Mouse (Mus musculus) bone marrow, adult 2 months (tissue): ENCODE data around the gene Fam213a.

ENCODE experiments used
- CTCF ChIP-seq: fragments of 200-500 bp; IDR thresholded peaks from 2 replicates; pipeline ENCODE4 v1.5.1; 2011; ENCODE audit warnings: low read length, control low read depth; ENCODE audit not compliant: control insufficient read depth, insufficient read depth
- POLR2A ChIP-seq: fragments of 200-500 bp; IDR thresholded peaks from 2 replicates; pipeline ENCODE4 v1.6.1; 2011; ENCODE audit warnings: low read depth, mild to moderate bottlenecking, control low read depth, low read length, borderline replicate concordance; ENCODE audit not compliant: control insufficient read depth

DNA sequence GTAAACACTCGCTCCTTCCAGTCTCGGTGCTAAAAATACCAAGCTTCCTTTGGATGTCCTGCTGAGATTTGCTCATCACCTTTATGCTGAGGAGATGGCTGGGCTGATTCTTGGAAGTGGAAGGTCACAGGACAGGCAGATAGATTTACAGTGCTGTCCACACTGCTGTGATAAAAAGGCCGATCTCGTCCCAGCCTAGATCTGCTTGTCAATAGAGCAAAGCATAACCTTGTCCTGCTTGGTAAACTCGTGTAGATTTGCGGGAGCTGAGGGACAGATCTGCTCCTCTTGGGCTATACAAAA lies 46.0 kb downstream of the Fam213a start:
- TF ChIP-seq CTCF (no peak), POLR2A (no peak)
